Mouse (Mus musculus) E14TG2a.4 (cell line): ENCODE data around the gene Tnip2.

Source experiments
- CTCF ChIP-seq: conservative IDR thresholded peaks from 2 replicates; pipeline ENCODE4 v1.5.1; 2014; ENCODE audit warnings: low read length
- POU5F1 ChIP-seq: IDR thresholded peaks from 2 replicates; pipeline ENCODE4 v1.6.1; 2014; ENCODE audit warnings: low read length, borderline replicate concordance

- TF ChIP-seq CTCF (no peak), POU5F1 (no peak)
These were observed 47.7 kb downstream of the Tnip2 start for GRCm38 (mm10) chr5:34466079-34466478.
